Mouse (Mus musculus) forebrain, embryonic 14.5 days (tissue): ENCODE results near the gene Nrg3. TPM values are rescaled to one million over a fixed set of nuclear protein-coding genes. Genes with fewer than 3 reads are reported as not detected.

Source experiments
- ATAC-seq: fragments of 200-750 bp; cut with Nextera tagmentation; 2 replicates; pipeline ENCODE4 v1.8.0; 2017; ENCODE audit warnings: mild to moderate bottlenecking, moderate library complexity
- DNase-seq: peaks from one replicate; pipeline ENCODE4 v3.0.0-alpha.2; 2015; ENCODE audit warnings: low spot score
- H3K27ac ChIP-seq: fragments of 300-500 bp; sonication (generic); 2 replicates; pipeline ENCODE4 v1.5.1; 2014; ENCODE audit warnings: low read depth, mild to moderate bottlenecking, control low read depth, low read length, moderate library complexity
- H3K27me3 ChIP-seq: fragments of 300-500 bp; sonication (generic); replicated peaks from 2 replicates; pipeline ENCODE4 v1.6.1; 2014; ENCODE audit warnings: low read length, control low read depth, mixed read lengths; ENCODE audit not compliant: control insufficient read depth, insufficient read depth
- H3K36me3 ChIP-seq: fragments of 300-500 bp; sonication (generic); 2 replicates; pipeline ENCODE4 v1.6.1; 2014; ENCODE audit warnings: low read length, control low read depth; ENCODE audit not compliant: control insufficient read depth, insufficient read depth
- H3K4me1 ChIP-seq: fragments of 300-500 bp; sonication (generic); 2 replicates; pipeline ENCODE4 v1.6.1; 2014; ENCODE audit warnings: antibody characterized with exemption, low read length, control low read depth; ENCODE audit not compliant: control insufficient read depth, insufficient read depth
- H3K4me2 ChIP-seq: fragments of 300-500 bp; sonication (generic); 2 replicates; pipeline ENCODE4 v1.6.1; 2014; ENCODE audit warnings: mild to moderate bottlenecking, control low read depth, low read length
- H3K4me3 ChIP-seq: fragments of 300-500 bp; sonication (generic); 2 replicates; pipeline ENCODE4 v1.5.1; 2014; ENCODE audit warnings: low read depth, low read length, control low read depth
- H3K9ac ChIP-seq: fragments of 300-500 bp; sonication (generic); 2 replicates; pipeline ENCODE4 v1.6.1; 2014; ENCODE audit warnings: mild to moderate bottlenecking, low read length, control low read depth, moderate library complexity
- H3K9me3 ChIP-seq: fragments of 300-500 bp; sonication (generic); replicated peaks from 2 replicates; pipeline ENCODE4 v1.6.1; 2016; ENCODE audit warnings: low read length, control low read depth, mixed read lengths; ENCODE audit not compliant: control insufficient read depth
- WGBS: fragments of 180-500 bp; shearing (Covaris S2); extraction: QIAGEN DNeasy Blood & Tissue Kit; methylation state at CpG from one replicate; pipeline ENCODE4 v1.1.7; 2014; 5-methylcytosine and 5-hydroxymethylcytosine counted together
- polyA plus RNA-seq: library from polyadenylated mRNA; unstranded; fragments of >200 nt; fragmentation: Nextera tagmentation; extraction: Ambion mirVana; gene quantifications from 2 replicates; pipeline ENCODE4 v1.2.1, GENCODE M21; 2014

Gene Nrg3
- 3.2 and 5.7 TPM in 2 replicates for polyA plus RNA-seq

GRCm38 (mm10) chr14:39472790-39473761, at the start of gene Nrg3:
TSS of gene Nrg3 (minus strand) at chr14:39473088.
- Histone ChIP-seq H3K4me2 (peak within 1 kb of the TSS; percentile 91), H3K36me3 (no peaks in the 10 kb centered on the region), H3K4me1 (peaks cover 2% of the 10 kb centered on the region; the same call in 1 of the 2 replicates), H3K4me3 (peak within 1 kb of the TSS; percentile 69), H3K27ac (peak within 1 kb of the TSS; percentile 90), H3K9ac (peak within 1 kb of the TSS; percentile 85), H3K9me3 (no peaks in the 10 kb centered on the region), H3K27me3 (0 out of 2 replicates have a peak, but pooled peaks cover 4% of the 10 kb centered on the region)
- DNase-seq (peak; percentile 71), ATAC-seq (peak; percentile 78)
- under 1% methylated on average over 78 of the region's 121 CpGs for WGBS

- no peak for ATAC-seq
- Histone ChIP-seq H3K4me3 (no peak overlapping the region), H3K9ac (no peak overlapping the region), H3K27ac (no peak overlapping the region), H3K4me1 (no peaks in the 10 kb centered on the region), H3K4me2 (no peak overlapping the region), H3K9me3 (no peaks in the 10 kb centered on the region), H3K27me3 (no peaks in the 10 kb centered on the region), H3K36me3 (no peaks in the 10 kb centered on the region)
- 83% methylated on average over 1 of the region's 1 CpGs for WGBS
- peak; percentile 11 for DNase-seq
Measured at GRCm38 (mm10) chr14:39508956-39509355, 36.1 kb upstream of the Nrg3 start.

- Histone ChIP-seq H3K27me3 (0 out of 2 replicates have a peak, but pooled peaks cover 4% of the 10 kb centered on the region), H3K36me3 (no peaks in the 10 kb centered on the region), H3K4me1 (peaks cover 2% of the 10 kb centered on the region; the same call in 1 of the 2 replicates), H3K27ac (peak overlapping the region; percentile 90), H3K9me3 (no peaks in the 10 kb centered on the region), H3K4me2 (peak overlapping the region; percentile 91), H3K9ac (peak overlapping the region; percentile 85), H3K4me3 (peak overlapping the region; percentile 69)
- peak; percentile 65 for DNase-seq
- peak; percentile 22 for ATAC-seq
- WGBS, result under 1% methylated on average over 27 of the region's 27 CpGs
Measured at GRCm38 (mm10) chr14:39473771-39474211, 903 bp upstream of the Nrg3 start.

- ATAC-seq (peak; percentile 51), DNase-seq (peak; percentile 36)
- H3K36me3 ChIP-seq, result no peaks in the 10 kb centered on the region
- H3K4me2 ChIP-seq, result peak overlapping the region; percentile 91
- H3K9me3 ChIP-seq, result no peaks in the 10 kb centered on the region
- H3K4me3 ChIP-seq, result peak overlapping the region; percentile 69
- H3K27me3 ChIP-seq, result 0 out of 2 replicates have a peak, but pooled peaks cover 4% of the 10 kb centered on the region
- under 1% methylated on average over 39 of the region's 56 CpGs for WGBS
- H3K27ac ChIP-seq, result peak overlapping the region; percentile 90
- H3K9ac ChIP-seq, result peak overlapping the region; percentile 85
- peaks cover 2% of the 10 kb centered on the region; the same call in 1 of the 2 replicates for H3K4me1 ChIP-seq
Measured at GRCm38 (mm10) chr14:39472146-39472751, 639 bp downstream of the Nrg3 start.

DNA sequence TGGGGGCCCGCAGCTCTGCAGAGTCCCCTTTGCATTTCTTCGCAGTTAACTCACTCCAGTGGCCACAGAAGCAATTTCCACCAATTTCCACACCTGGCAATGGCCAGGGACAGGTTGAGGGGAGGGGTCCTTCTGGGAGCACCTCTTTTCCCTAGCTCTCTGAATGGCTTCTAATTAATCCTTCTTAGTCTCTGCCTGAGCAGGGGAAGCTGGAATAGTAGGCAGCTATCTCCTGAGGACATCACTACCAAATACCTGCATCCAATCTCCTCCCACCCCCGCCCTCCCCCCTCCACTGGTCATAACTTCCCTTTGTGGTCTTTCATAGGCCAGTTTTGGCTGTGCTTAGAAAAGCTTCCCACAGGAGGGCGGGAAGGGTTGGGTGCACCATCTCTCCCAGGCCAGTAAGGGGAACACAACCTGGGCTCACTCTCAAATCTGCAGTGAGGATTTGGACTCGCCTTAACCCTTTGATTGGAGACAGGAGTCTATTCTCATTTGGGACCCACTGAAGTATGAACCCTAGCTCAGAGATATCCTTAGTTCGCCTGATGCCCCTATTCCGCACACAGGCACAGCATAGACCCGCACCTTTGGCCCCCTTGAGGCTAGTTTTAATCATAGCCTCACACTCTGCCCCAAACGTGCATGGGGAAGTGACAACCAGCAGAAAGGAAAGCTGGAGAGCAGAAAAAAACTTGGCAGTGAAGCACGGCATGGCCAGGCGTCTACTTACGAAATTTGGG, 1.5 kb downstream of the Nrg3 start:
- Histone ChIP-seq H3K27me3 (0 out of 2 replicates have a peak, but pooled peaks cover 4% of the 10 kb centered on the region), H3K36me3 (no peaks in the 10 kb centered on the region), H3K4me3 (peak overlapping the region; percentile 69), H3K9me3 (no peaks in the 10 kb centered on the region), H3K4me1 (peaks cover 2% of the 10 kb centered on the region; the same call in 1 of the 2 replicates), H3K4me2 (peak overlapping the region; percentile 91), H3K27ac (peak overlapping the region; percentile 90; the same call in 1 of the 2 replicates), H3K9ac (peak overlapping the region; percentile 85)
- DNase-seq, result peak; percentile 45
- peak; percentile 28; the same call in 1 of the 2 replicates for ATAC-seq
- 7% methylated on average over 12 of the region's 12 CpGs for WGBS

GRCm38 (mm10) chr14:39445501-39445900, 27.4 kb downstream of the Nrg3 start:
- no peak overlapping the region for H3K4me2 ChIP-seq
- 89% methylated on average over 1 of the region's 1 CpGs for WGBS

DNA sequence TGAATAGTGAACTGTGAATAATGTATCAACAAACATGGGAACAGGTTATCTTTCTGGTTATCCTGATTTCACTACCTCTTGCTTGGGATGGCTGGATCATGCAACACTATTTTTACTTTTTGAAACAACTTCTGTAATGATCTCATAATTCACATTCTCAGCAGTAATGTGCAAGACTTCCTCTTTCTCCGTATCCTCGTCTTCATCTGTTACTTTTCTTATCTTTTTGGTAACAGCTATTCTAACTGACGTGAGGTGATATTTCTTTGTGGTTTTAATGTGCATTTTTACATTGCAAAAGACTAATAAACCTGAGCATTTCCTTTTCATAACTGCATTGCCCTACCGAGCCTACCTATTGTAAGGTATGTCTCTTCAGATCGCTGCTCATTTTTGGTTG, 44.4 kb downstream of the Nrg3 start:
- DNase-seq (no peak), ATAC-seq (no peak)
- no peaks in the 10 kb centered on the region for H3K9me3 ChIP-seq
- WGBS, result 96% methylated on average over 5 of the region's 5 CpGs
- H3K9ac ChIP-seq, result no peak overlapping the region
- no peaks in the 10 kb centered on the region for H3K27me3 ChIP-seq
- H3K4me2 ChIP-seq, result no peak overlapping the region
- H3K4me1 ChIP-seq, result no peaks in the 10 kb centered on the region
- no peak overlapping the region for H3K4me3 ChIP-seq
- no peak overlapping the region for H3K27ac ChIP-seq
- no peaks in the 10 kb centered on the region for H3K36me3 ChIP-seq

More at GRCm38 (mm10) chr14:39445501-39445900, 27.4 kb downstream of the Nrg3 start:
- H3K27me3 ChIP-seq, result no peaks in the 10 kb centered on the region
- ATAC-seq (no peak), DNase-seq (no peak)
- H3K4me3 ChIP-seq, result no peak overlapping the region
- H3K27ac ChIP-seq, result no peak overlapping the region
- no peaks in the 10 kb centered on the region for H3K4me1 ChIP-seq
- H3K36me3 ChIP-seq, result no peaks in the 10 kb centered on the region
- no peak overlapping the region for H3K9ac ChIP-seq
- H3K9me3 ChIP-seq, result no peaks in the 10 kb centered on the region

GRCm38 (mm10) chr14:39421874-39422273, 51.0 kb downstream of the Nrg3 start:
- Histone ChIP-seq H3K4me2 (no peak overlapping the region), H3K27ac (no peak overlapping the region), H3K27me3 (no peaks in the 10 kb centered on the region), H3K4me1 (no peaks in the 10 kb centered on the region), H3K9ac (no peak overlapping the region), H3K36me3 (no peaks in the 10 kb centered on the region), H3K4me3 (no peak overlapping the region), H3K9me3 (no peaks in the 10 kb centered on the region)
- 4% methylated on average over 1 of the region's 1 CpGs for WGBS
- DNase-seq (peak; percentile 34), ATAC-seq (no peak)
